33 mouse cellular contexts compared by ENCODE assay signal in genomic region chr2:155869772-155870171, GRCm38 (mm10). TPM values are rescaled to one million over a fixed set of nuclear protein-coding genes. Genes with fewer than 3 reads are reported as not detected.
DNase-seq lines count a peak whose midpoint lies in the region; ATAC-seq and TF ChIP-seq lines count a peak whose summit lies in the region.
"Had no signal": no experiment of that assay in that cellular context is flagged by ENCODE, and none has a peak within 500 bp of the region (broad histone marks: within the 10 kb centered on the region; RNA-seq: fewer than 3 reads in every experiment).

No protein-coding gene starts in this region.

- no peaks in the 10 kb centered on the region for H3K9me3 ChIP-seq in intestine, embryonic 14.5 days (ENCODE audit: control insufficient read depth, low read length)
- H3K9me3 ChIP-seq in intestine, postnatal 0 days (ENCODE audit: control insufficient read depth) = no peaks in the 10 kb centered on the region
- H3K9me3 ChIP-seq in stomach, embryonic 16.5 days (replicated peaks; ENCODE audit: control insufficient read depth, low read length) = no peaks in the 10 kb centered on the region
- H3K9me3 ChIP-seq in hindbrain, embryonic 16.5 days (ENCODE audit: control insufficient read depth, low read length) = no peaks in the 10 kb centered on the region
- H3K9me3 ChIP-seq: embryonic facial prominence, embryonic 13.5 days; forebrain, embryonic 12.5 days; heart, embryonic 13.5 days; liver, embryonic 15.5 days; lung, embryonic 15.5 days; megakaryocyte, embryonic 14.5 days; midbrain, embryonic 12.5 days; neural tube, embryonic 13.5 days had no signal

- 64% methylated on average over 5 of the region's 5 CpGs for WGBS in intestine, embryonic 14.5 days
- WGBS in intestine, postnatal 0 days = 38% methylated on average over 5 of the region's 5 CpGs
- WGBS in stomach, embryonic 16.5 days = 47% methylated on average over 5 of the region's 5 CpGs
- 73% methylated on average over 5 of the region's 5 CpGs for WGBS in hindbrain, embryonic 16.5 days

- H3K4me3 ChIP-seq in intestine, embryonic 14.5 days (ENCODE audit: low read depth, low read length) = no peak overlapping the region
- no peak overlapping the region for H3K4me3 ChIP-seq in intestine, postnatal 0 days (ENCODE audit: low read depth, low read length)
- H3K4me3 ChIP-seq in stomach, embryonic 16.5 days (replicated peaks; ENCODE audit: low read length) = no peak overlapping the region
- H3K4me3 ChIP-seq in hindbrain, embryonic 16.5 days (ENCODE audit: low read length) = no peak overlapping the region
- H3K4me3 ChIP-seq: embryonic facial prominence, embryonic 13.5 days; erythroblast, embryonic 14.5 days; forebrain, embryonic 12.5 days; heart, embryonic 13.5 days; layer of hippocampus, adult 2 months; liver, embryonic 15.5 days; lung, embryonic 15.5 days; megakaryocyte, embryonic 14.5 days; midbrain, embryonic 12.5 days; neural tube, embryonic 13.5 days had no signal

- no peak overlapping the region for H3K9ac ChIP-seq in intestine, embryonic 14.5 days (ENCODE audit: low read length)
- no peak overlapping the region for H3K9ac ChIP-seq in intestine, postnatal 0 days (ENCODE audit: low read depth, low read length)
- no peak overlapping the region for H3K9ac ChIP-seq in stomach, embryonic 16.5 days (ENCODE audit: low read length)
- no peak overlapping the region for H3K9ac ChIP-seq in hindbrain, embryonic 16.5 days (ENCODE audit: low read depth, low read length)
- H3K9ac ChIP-seq: embryonic facial prominence, embryonic 13.5 days; forebrain, embryonic 12.5 days; forebrain, postnatal 0 days; heart, embryonic 13.5 days; hindbrain, embryonic 14.5 days; liver, embryonic 15.5 days; lung, embryonic 15.5 days; midbrain, embryonic 12.5 days; neural tube, embryonic 13.5 days had no signal

- H3K4me1 ChIP-seq in intestine, embryonic 14.5 days (replicated peaks; ENCODE audit: control insufficient read depth, insufficient read depth, low read length) = peaks cover 27% of the 10 kb centered on the region
- H3K4me1 ChIP-seq in intestine, postnatal 0 days (replicated peaks; ENCODE audit: control insufficient read depth, insufficient read depth, low read length) = no peaks in the 10 kb centered on the region
- peaks cover 25% of the 10 kb centered on the region for H3K4me1 ChIP-seq in stomach, embryonic 16.5 days (ENCODE audit: control insufficient read depth, insufficient read depth, low read length)
- no peaks in the 10 kb centered on the region; the same call in 1 of the 2 replicates for H3K4me1 ChIP-seq in hindbrain, embryonic 16.5 days (ENCODE audit: control insufficient read depth, insufficient read depth, low read depth, low read length)
- H3K4me1 ChIP-seq: liver, embryonic 15.5 days; midbrain, embryonic 12.5 days had no signal

- peaks cover 4% of the 10 kb centered on the region for H3K36me3 ChIP-seq in intestine, embryonic 14.5 days (ENCODE audit: control insufficient read depth, insufficient read depth, low read length)
- peaks cover 31% of the 10 kb centered on the region for H3K36me3 ChIP-seq in intestine, postnatal 0 days (ENCODE audit: control insufficient read depth, insufficient read depth)
- H3K36me3 ChIP-seq in stomach, embryonic 16.5 days (ENCODE audit: control insufficient read depth, insufficient read depth, low read length) = no peaks in the 10 kb centered on the region
- peaks cover 3% of the 10 kb centered on the region; the same call in 1 of the 2 replicates for H3K36me3 ChIP-seq in hindbrain, embryonic 16.5 days (ENCODE audit: control insufficient read depth, insufficient read depth, low read length)
- H3K36me3 ChIP-seq: lung, embryonic 15.5 days had no signal

- ATAC-seq in intestine, embryonic 14.5 days (replicated peaks; ENCODE audit: low FRiP score, low TSS enrichment, low read depth) = peak; percentile 82
- ATAC-seq in intestine, postnatal 0 days = peak; percentile 78
- peak; percentile 86 for ATAC-seq in stomach, embryonic 16.5 days (ENCODE audit: insufficient read depth, low FRiP score)
- ATAC-seq in hindbrain, embryonic 16.5 days = no peak
- ATAC-seq: forebrain, postnatal 0 days; inflammation-experienced regulatory T-cells, adult 6 months had no signal

- peak; percentile 26 to 37 for DNase-seq in urinary bladder, adult 18-20 months (ENCODE audit: low spot score in 2 of 2)
- DNase-seq in urinary bladder, adult 2 months (ENCODE audit: low spot score) = no peak
- DNase-seq in intestine, embryonic 14.5 days (ENCODE audit: low spot score) = no peak
- no peak for DNase-seq in adipocyte (ENCODE audit: low spot score)
- no peak for DNase-seq in layer of hippocampus, adult 9-11 months
- DNase-seq: adrenal gland, postnatal 10 days; B cell, adult 2 months; cerebellum, adult 9-10 months; embryo, embryonic 11 days; forebrain, postnatal 0 days; heart, postnatal 10 days; kidney, adult 9 months; kidney, postnatal 14 days; left cerebral cortex, postnatal 4 days; lung, postnatal 4 days; right cerebral cortex, postnatal 14 days; thymus, postnatal 4 days had no signal

- no peaks in the 10 kb centered on the region for H3K27me3 ChIP-seq in intestine, embryonic 14.5 days (replicated peaks; ENCODE audit: control insufficient read depth, insufficient read depth, low read length)
- no peaks in the 10 kb centered on the region for H3K27me3 ChIP-seq in intestine, postnatal 0 days (replicated peaks; ENCODE audit: control insufficient read depth, insufficient read depth, low read length)
- H3K27me3 ChIP-seq in stomach, embryonic 16.5 days (ENCODE audit: control insufficient read depth, insufficient read depth, low read length) = no peaks in the 10 kb centered on the region
- H3K27me3 ChIP-seq in hindbrain, embryonic 16.5 days (replicated peaks; ENCODE audit: control insufficient read depth, insufficient read depth, low read length) = no peaks in the 10 kb centered on the region
- H3K27me3 ChIP-seq: embryonic facial prominence, embryonic 13.5 days; forebrain, embryonic 12.5 days; heart, embryonic 13.5 days; liver, embryonic 15.5 days; lung, embryonic 15.5 days; megakaryocyte, embryonic 14.5 days; midbrain, embryonic 12.5 days; neural tube, embryonic 13.5 days had no signal

- no peak overlapping the region for H3K27ac ChIP-seq in intestine, embryonic 14.5 days (ENCODE audit: low read depth)
- no peak overlapping the region for H3K27ac ChIP-seq in intestine, postnatal 0 days (ENCODE audit: low read depth, low read length)
- H3K27ac ChIP-seq in stomach, embryonic 16.5 days (ENCODE audit: low read length) = 0 out of 2 replicates have a peak overlapping the region, but pooled peaks have one; percentile 3
- no peak overlapping the region for H3K27ac ChIP-seq in hindbrain, embryonic 16.5 days (ENCODE audit: low read depth, low read length)
- H3K27ac ChIP-seq: embryonic facial prominence, embryonic 13.5 days; forebrain, embryonic 12.5 days; heart, embryonic 13.5 days; hindbrain, embryonic 14.5 days; layer of hippocampus, adult 2 months; liver, embryonic 15.5 days; lung, embryonic 15.5 days; midbrain, embryonic 12.5 days; neural tube, embryonic 13.5 days had no signal

- no peak for TF ChIP-seq CTCF in intestine, postnatal 0 days (IDR thresholded peaks at IDR 0.05; ENCODE audit: low read depth)

- H3K4me2 ChIP-seq in intestine, embryonic 14.5 days (ENCODE audit: low read length) = no peak overlapping the region
- no peak overlapping the region for H3K4me2 ChIP-seq in intestine, postnatal 0 days (replicated peaks; ENCODE audit: low read depth)
- H3K4me2 ChIP-seq in stomach, embryonic 16.5 days (ENCODE audit: low read depth, low read length) = no peak overlapping the region
- no peak overlapping the region for H3K4me2 ChIP-seq in hindbrain, embryonic 16.5 days (ENCODE audit: low read length)
- H3K4me2 ChIP-seq: embryonic facial prominence, embryonic 13.5 days; forebrain, embryonic 12.5 days; heart, embryonic 13.5 days; hindbrain, embryonic 14.5 days; liver, embryonic 15.5 days; lung, embryonic 15.5 days; midbrain, embryonic 12.5 days; neural tube, embryonic 13.5 days had no signal

RNA-seq across cellular contexts. Expression of gene Fam83c, which starts 35.1 kb away (rescaled TPM):
- polyA plus RNA-seq in urinary bladder, adult 2 months (2012; rRNA removed) = 2.6 and 3.7 TPM in 2 replicates
- 0.12 and 0.23 TPM in 2 replicates for polyA plus RNA-seq in intestine, embryonic 14.5 days (2014; fragmentation: Nextera tagmentation; extraction: Ambion mirVana)
- 0.31 and 0.37 TPM in 2 replicates for polyA plus RNA-seq in intestine, postnatal 0 days (2015; fragmentation: Nextera tagmentation; extraction: Ambion mirVana)
- polyA plus RNA-seq in stomach, embryonic 16.5 days (2015; fragmentation: Nextera tagmentation; extraction: Ambion mirVana) = 5.4 and 5.8 TPM in 2 replicates
- 0.41 and 0.61 TPM in 2 replicates for polyA plus RNA-seq in hindbrain, embryonic 16.5 days (2015; fragmentation: Nextera tagmentation; extraction: Ambion mirVana)
- polyA plus RNA-seq: erythroblast, embryonic 14.5 days; inflammation-experienced regulatory T-cells, adult 6 months; testis, adult 2 months had no signal

RNA-seq across cellular contexts. Expression of gene Eif6, which starts 43.0 kb away (rescaled TPM):
- 63.3 and 65.9 TPM in 2 replicates for polyA plus RNA-seq in urinary bladder, adult 2 months (2012; rRNA removed)
- 251 and 255 TPM in 2 replicates for polyA plus RNA-seq in intestine, embryonic 14.5 days (2014; fragmentation: Nextera tagmentation; extraction: Ambion mirVana)
- polyA plus RNA-seq in intestine, postnatal 0 days (2015; fragmentation: Nextera tagmentation; extraction: Ambion mirVana) = 318 and 321 TPM in 2 replicates
- 221 and 238 TPM in 2 replicates for polyA plus RNA-seq in stomach, embryonic 16.5 days (2015; fragmentation: Nextera tagmentation; extraction: Ambion mirVana)
- 151 TPM in 2 replicates for polyA plus RNA-seq in hindbrain, embryonic 16.5 days (2015; fragmentation: Nextera tagmentation; extraction: Ambion mirVana)

RNA-seq across cellular contexts. Expression of gene BC029722, which starts 50.5 kb away (rescaled TPM):
- 42.8 and 48.4 TPM in 2 replicates for polyA plus RNA-seq in urinary bladder, adult 2 months (2012; rRNA removed)
- 12.8 and 13.2 TPM in 2 replicates for polyA plus RNA-seq in intestine, embryonic 14.5 days (2014; fragmentation: Nextera tagmentation; extraction: Ambion mirVana)
- 40.0 and 42.3 TPM in 2 replicates for polyA plus RNA-seq in intestine, postnatal 0 days (2015; fragmentation: Nextera tagmentation; extraction: Ambion mirVana)
- polyA plus RNA-seq in stomach, embryonic 16.5 days (2015; fragmentation: Nextera tagmentation; extraction: Ambion mirVana) = 22.1 and 25.7 TPM in 2 replicates
- 43.6 and 47.5 TPM in 2 replicates for polyA plus RNA-seq in hindbrain, embryonic 16.5 days (2015; fragmentation: Nextera tagmentation; extraction: Ambion mirVana)

Comparison
In these comparisons a context has a peak if more than half of its experiments do, and no peak if none do; other contexts are left out.
1. DNase-seq: peak in urinary bladder, adult 18-20 months (2 of 2); none in urinary bladder, adult 2 months (single experiment), intestine, embryonic 14.5 days (single experiment), adipocyte (single experiment) and layer of hippocampus, adult 9-11 months (single experiment).